Mouse (Mus musculus): ENCODE measurements around the gene Lgr6. TPM values are rescaled to one million over a fixed set of nuclear protein-coding genes. Genes with fewer than 3 reads are reported as not detected.

Gene Lgr6
- polyA plus RNA-seq, 1 experiment from 2014 or later = 0.49 TPM

DNA sequence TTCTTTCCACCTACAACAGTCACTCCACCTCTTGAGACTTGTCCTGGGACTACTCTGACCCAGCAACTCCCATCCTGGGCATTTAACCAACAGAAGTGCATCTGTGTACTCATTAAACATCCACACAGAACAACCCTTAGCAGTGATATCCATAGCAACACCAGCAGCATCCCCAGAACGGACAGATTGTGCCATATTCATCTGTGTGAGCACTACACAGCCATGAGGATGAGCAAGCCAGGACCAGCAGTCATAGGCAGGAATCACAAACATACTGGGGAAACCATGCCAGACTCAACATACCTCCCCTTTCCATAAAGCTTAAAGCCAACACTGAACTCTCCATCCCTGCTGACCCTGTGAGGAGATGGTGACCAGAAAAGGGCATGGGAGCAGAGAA lies 17.7 kb downstream of the Lgr6 start:
- Histone ChIP-seq H3K27me3 (ENCODE audit: insufficient read depth, poor library complexity, severe bottlenecking) (peaks cover 93% of the 10 kb centered on the region), H3K4me3 (no peak overlapping the region), H3K4me1 (peaks cover 34% of the 10 kb centered on the region), H3K9me3 (no peaks in the 10 kb centered on the region), H3K27ac (no peak overlapping the region), H3K36me3 (no peaks in the 10 kb centered on the region)
- DNase-seq (ENCODE audit: low spot score) = no peak
- WGBS = 81% methylated on average over 1 of the region's 1 CpGs

DNA sequence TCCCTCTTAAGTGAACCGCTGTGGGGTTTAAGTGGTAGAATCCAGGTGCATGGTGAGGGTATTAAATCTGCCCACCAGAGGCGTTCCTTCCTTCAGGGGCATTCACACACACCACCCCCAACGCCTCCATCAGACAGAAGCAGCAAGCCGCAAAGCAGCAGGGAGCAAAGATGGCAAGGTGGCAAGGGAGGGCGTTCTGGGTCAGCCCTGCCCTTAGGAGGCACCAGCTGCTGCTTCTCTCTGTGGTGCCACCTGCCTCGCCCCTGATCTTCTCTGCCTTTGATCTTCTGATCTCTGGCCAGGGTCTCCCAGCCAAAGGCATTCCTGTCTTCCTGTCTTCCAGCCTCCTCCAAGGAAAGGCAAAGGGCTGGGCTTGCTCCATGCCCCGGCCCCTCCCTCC lies 19.1 kb downstream of the Lgr6 start:
- Histone ChIP-seq H3K27ac (no peak overlapping the region), H3K27me3 (ENCODE audit: insufficient read depth, poor library complexity, severe bottlenecking) (peaks cover 96% of the 10 kb centered on the region), H3K4me3 (no peak overlapping the region), H3K4me1 (peaks cover 31% of the 10 kb centered on the region), H3K9me3 (no peaks in the 10 kb centered on the region), H3K36me3 (no peaks in the 10 kb centered on the region)
- 32% methylated on average over 7 of the region's 7 CpGs for WGBS
- no peak for DNase-seq (ENCODE audit: low spot score)

DNA sequence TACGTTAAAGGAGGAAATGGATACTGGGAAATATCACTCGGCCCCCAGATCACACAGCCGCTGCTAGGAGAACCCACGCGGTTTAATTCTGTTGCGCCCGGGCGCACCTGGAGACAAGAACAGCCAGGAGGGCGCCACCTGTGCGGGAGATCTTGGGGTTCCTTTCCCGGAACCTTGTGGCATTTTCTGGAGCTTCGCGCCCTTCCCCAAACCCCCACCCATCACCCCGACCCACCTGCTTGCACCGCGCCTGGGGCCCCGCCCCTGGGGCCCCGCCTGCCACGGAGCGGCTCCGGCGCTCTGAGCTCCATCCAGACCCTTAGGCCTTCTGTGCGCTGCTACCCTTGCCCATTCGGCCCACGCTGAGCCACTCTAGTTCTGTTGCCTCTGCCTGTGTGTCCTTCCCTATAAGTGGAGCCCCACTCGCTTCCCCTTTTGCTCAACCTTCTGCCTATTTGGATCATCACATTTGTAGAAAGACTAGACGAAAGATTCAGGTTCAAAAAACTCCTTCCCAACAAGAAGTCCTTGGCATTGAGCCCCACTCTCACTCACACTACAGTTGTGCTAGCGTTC lies 19.7 kb downstream of the Lgr6 start:
- H3K27me3 ChIP-seq (ENCODE audit: insufficient read depth, poor library complexity, severe bottlenecking) = peaks cover 90% of the 10 kb centered on the region
- H3K27ac ChIP-seq = no peak overlapping the region
- H3K4me1 ChIP-seq = peaks cover 31% of the 10 kb centered on the region
- no peaks in the 10 kb centered on the region for H3K36me3 ChIP-seq
- DNase-seq (ENCODE audit: low spot score) = no peak
- WGBS = 18% methylated on average over 28 of the region's 28 CpGs
- H3K9me3 ChIP-seq = no peaks in the 10 kb centered on the region
- peak overlapping the region; percentile 42 for H3K4me3 ChIP-seq

DNA sequence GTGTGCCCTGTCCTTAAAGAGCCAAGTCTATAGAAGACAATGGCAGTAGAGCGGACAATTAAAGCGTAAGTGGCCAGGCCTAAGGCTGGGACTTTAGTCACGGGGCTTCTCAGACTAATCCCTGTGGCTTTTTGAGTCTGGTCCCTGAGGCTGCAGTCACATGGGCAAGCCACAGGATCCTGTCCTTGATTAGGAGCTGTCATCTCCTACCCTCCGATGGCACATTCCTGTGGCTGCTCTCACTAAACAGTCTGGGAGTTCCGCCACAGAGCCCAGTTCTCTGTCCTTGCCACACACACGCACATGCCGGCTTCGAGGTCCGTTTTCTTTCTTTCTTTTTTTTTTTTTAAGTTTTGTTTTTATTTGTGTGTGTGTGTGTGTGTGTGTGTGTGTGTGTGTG lies 21.6 kb downstream of the Lgr6 start:
- 28% methylated on average over 9 of the region's 9 CpGs for WGBS
- Histone ChIP-seq H3K4me3 (no peak overlapping the region), H3K4me1 (peaks cover 33% of the 10 kb centered on the region), H3K36me3 (no peaks in the 10 kb centered on the region), H3K27me3 (ENCODE audit: insufficient read depth, poor library complexity, severe bottlenecking) (peaks cover 78% of the 10 kb centered on the region), H3K27ac (peak overlapping the region; percentile 84; the same call in 1 of the 2 replicates), H3K9me3 (no peaks in the 10 kb centered on the region)
- no peak for DNase-seq (ENCODE audit: low spot score)

- DNase-seq (ENCODE audit: low spot score) = no peak
- WGBS = 78% methylated on average over 3 of the region's 3 CpGs
- H3K4me1 ChIP-seq = peaks cover 40% of the 10 kb centered on the region
- no peaks in the 10 kb centered on the region for H3K9me3 ChIP-seq
- H3K36me3 ChIP-seq = no peaks in the 10 kb centered on the region
- no peak overlapping the region; the same call in 1 of the 2 replicates for H3K27ac ChIP-seq
- no peak overlapping the region for H3K4me3 ChIP-seq
- peaks cover 74% of the 10 kb centered on the region for H3K27me3 ChIP-seq (ENCODE audit: insufficient read depth, poor library complexity, severe bottlenecking)
Observed at GRCm38 (mm10) chr1:135082267-135082666, 22.8 kb downstream of the Lgr6 start.

DNA sequence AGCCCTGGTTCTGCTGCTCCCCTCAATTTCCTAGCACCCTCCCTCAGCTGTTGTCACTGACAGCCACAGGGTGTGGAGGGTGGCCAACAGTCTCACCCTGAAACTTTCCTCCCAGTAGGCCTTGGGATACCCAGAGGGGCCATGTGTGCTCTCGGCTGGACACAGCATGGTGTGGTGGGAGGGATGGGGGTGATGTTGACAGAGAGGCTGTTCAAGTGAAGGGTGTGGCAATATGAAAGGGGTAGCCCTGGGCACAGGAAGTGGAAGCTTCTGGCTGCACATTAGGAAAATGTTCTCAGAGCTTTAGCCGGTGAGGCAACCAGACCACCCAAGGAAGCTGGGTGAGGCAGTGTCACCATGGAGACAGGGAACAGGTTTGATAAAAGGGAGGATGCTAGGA lies 26.1 kb downstream of the Lgr6 start:
- 51% methylated on average over 2 of the region's 2 CpGs for WGBS
- Histone ChIP-seq H3K27me3 (ENCODE audit: insufficient read depth, poor library complexity, severe bottlenecking) (peaks cover 65% of the 10 kb centered on the region), H3K27ac (no peak overlapping the region), H3K4me1 (peaks cover 31% of the 10 kb centered on the region), H3K4me3 (no peak overlapping the region), H3K9me3 (0 out of 2 replicates have a peak, but pooled peaks cover 3% of the 10 kb centered on the region), H3K36me3 (no peaks in the 10 kb centered on the region)
- DNase-seq (ENCODE audit: low spot score) = no peak

- peaks cover 16% of the 10 kb centered on the region for H3K4me1 ChIP-seq
- no peaks in the 10 kb centered on the region for H3K36me3 ChIP-seq
- H3K4me3 ChIP-seq = no peak overlapping the region
- 48% methylated on average over 5 of the region's 5 CpGs for WGBS
- no peak for DNase-seq (ENCODE audit: low spot score)
- H3K9me3 ChIP-seq = 0 out of 2 replicates have a peak, but pooled peaks cover 4% of the 10 kb centered on the region
- peaks cover 40% of the 10 kb centered on the region for H3K27me3 ChIP-seq (ENCODE audit: insufficient read depth, poor library complexity, severe bottlenecking)
- H3K27ac ChIP-seq = no peak overlapping the region
Observed at GRCm38 (mm10) chr1:135076470-135076869, 28.6 kb downstream of the Lgr6 start.

DNA sequence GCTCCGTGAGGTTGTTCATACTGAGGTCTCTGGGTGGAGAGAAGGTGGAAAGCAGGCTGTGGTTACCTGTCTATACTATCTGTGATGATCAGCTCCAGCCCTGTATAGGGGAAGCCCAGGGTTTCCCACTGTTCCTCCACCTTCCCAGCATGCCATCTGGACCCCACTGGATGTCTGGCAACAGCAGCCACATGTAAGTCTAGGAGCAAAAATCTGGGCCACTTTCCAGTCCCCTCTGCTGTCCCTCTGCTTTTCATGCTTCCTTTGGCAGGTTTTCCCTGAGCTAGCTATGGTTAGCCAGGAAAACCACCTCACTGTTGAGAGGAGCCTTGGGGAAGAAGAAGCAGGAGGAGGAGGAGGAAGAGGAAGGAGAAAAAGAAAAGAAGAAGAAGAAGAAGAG lies 29.8 kb downstream of the Lgr6 start:
- no peaks in the 10 kb centered on the region for H3K36me3 ChIP-seq
- H3K4me1 ChIP-seq = peaks cover 16% of the 10 kb centered on the region
- 100% methylated on average over 1 of the region's 1 CpGs for WGBS
- no peak overlapping the region for H3K27ac ChIP-seq
- no peak overlapping the region for H3K4me3 ChIP-seq
- peaks cover 39% of the 10 kb centered on the region for H3K27me3 ChIP-seq (ENCODE audit: insufficient read depth, poor library complexity, severe bottlenecking)
- no peak for DNase-seq (ENCODE audit: low spot score)
- 0 out of 2 replicates have a peak, but pooled peaks cover 4% of the 10 kb centered on the region for H3K9me3 ChIP-seq

- Histone ChIP-seq H3K27ac (no peak overlapping the region), H3K9me3 (0 out of 2 replicates have a peak, but pooled peaks cover 4% of the 10 kb centered on the region), H3K4me3 (no peak overlapping the region), H3K4me1 (peaks cover 11% of the 10 kb centered on the region), H3K27me3 (ENCODE audit: insufficient read depth, poor library complexity, severe bottlenecking) (peaks cover 46% of the 10 kb centered on the region), H3K36me3 (no peaks in the 10 kb centered on the region)
- 67% methylated on average over 5 of the region's 5 CpGs for WGBS
- no peak for DNase-seq (ENCODE audit: low spot score)
Observed at GRCm38 (mm10) chr1:135072643-135073042, 32.4 kb downstream of the Lgr6 start.

DNA sequence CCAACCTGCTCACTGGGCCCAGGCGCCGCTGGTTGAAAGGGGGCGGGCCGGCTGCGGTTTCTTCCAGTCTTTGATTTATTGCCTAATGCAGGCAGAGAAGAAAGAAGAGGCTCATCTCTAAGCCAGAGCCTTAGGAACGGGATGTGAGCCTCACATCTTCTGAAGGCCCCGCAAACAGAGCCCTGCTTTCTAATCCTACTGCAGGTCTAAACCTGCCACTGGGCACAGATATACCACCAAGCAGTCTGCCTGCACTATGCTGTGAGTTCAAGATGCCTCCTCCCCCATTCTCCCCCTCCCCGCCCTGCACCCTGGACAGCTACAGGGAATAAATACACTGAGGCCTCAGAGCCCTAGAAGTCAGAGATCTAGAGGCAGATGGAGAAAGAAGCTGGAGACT lies 35.2 kb downstream of the Lgr6 start:
- H3K27ac ChIP-seq = no peak overlapping the region
- H3K4me3 ChIP-seq = no peak overlapping the region
- no peaks in the 10 kb centered on the region for H3K36me3 ChIP-seq
- DNase-seq (ENCODE audit: low spot score) = no peak
- H3K9me3 ChIP-seq = 0 out of 2 replicates have a peak, but pooled peaks cover 4% of the 10 kb centered on the region
- 79% methylated on average over 8 of the region's 8 CpGs for WGBS
- no peaks in the 10 kb centered on the region for H3K4me1 ChIP-seq
- peaks cover 24% of the 10 kb centered on the region for H3K27me3 ChIP-seq (ENCODE audit: insufficient read depth, poor library complexity, severe bottlenecking)

- no peaks in the 10 kb centered on the region for H3K36me3 ChIP-seq
- WGBS = 87% methylated on average over 2 of the region's 2 CpGs
Observed at GRCm38 (mm10) chr1:135064525-135064924, 40.6 kb downstream of the Lgr6 start.

DNA sequence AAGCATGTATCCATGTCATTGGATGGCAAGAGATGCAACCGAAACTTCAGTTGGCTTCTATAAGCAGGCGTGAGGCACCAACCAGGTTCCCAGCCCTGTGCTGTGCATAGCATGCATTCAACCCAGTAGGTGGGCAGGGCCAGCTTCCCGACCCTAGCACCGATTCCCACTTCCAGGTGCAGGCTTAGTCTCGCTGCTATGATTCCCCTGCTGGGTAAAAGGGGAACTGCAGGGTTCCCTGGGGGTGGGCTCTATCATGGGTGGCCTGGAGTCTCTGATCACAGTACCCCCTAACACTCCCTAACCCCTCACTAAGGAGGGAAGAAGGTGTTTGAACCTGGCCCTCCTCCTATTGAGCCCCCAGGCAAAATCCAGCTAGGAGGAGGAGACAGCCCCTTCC lies 42.1 kb downstream of the Lgr6 start:
- WGBS = 64% methylated on average over 5 of the region's 5 CpGs
- no peak overlapping the region for H3K4me3 ChIP-seq
- H3K27ac ChIP-seq = no peak overlapping the region
- 0 out of 2 replicates have a peak, but pooled peaks cover 4% of the 10 kb centered on the region for H3K9me3 ChIP-seq
- no peaks in the 10 kb centered on the region for H3K4me1 ChIP-seq
- H3K27me3 ChIP-seq (ENCODE audit: insufficient read depth, poor library complexity, severe bottlenecking) = peaks cover 51% of the 10 kb centered on the region
- DNase-seq (ENCODE audit: low spot score) = no peak
- H3K36me3 ChIP-seq = no peaks in the 10 kb centered on the region

More at GRCm38 (mm10) chr1:135064525-135064924, 40.6 kb downstream of the Lgr6 start:
- no peak for DNase-seq (ENCODE audit: low spot score)
- no peak overlapping the region for H3K4me3 ChIP-seq
- H3K4me1 ChIP-seq = no peaks in the 10 kb centered on the region
- 0 out of 2 replicates have a peak, but pooled peaks cover 4% of the 10 kb centered on the region for H3K9me3 ChIP-seq
- H3K27ac ChIP-seq = no peak overlapping the region
- peaks cover 48% of the 10 kb centered on the region for H3K27me3 ChIP-seq (ENCODE audit: insufficient read depth, poor library complexity, severe bottlenecking)

- Histone ChIP-seq H3K36me3 (no peaks in the 10 kb centered on the region), H3K27me3 (ENCODE audit: insufficient read depth, poor library complexity, severe bottlenecking) (peaks cover 56% of the 10 kb centered on the region), H3K27ac (no peak overlapping the region), H3K4me3 (no peak overlapping the region), H3K9me3 (0 out of 2 replicates have a peak, but pooled peaks cover 4% of the 10 kb centered on the region), H3K4me1 (peaks cover 15% of the 10 kb centered on the region)
- no peak for DNase-seq (ENCODE audit: low spot score)
- WGBS = 90% methylated on average over 6 of the region's 6 CpGs
Observed at GRCm38 (mm10) chr1:135061300-135061699, 43.8 kb downstream of the Lgr6 start.

- no peak overlapping the region for H3K27ac ChIP-seq
- H3K4me3 ChIP-seq = no peak overlapping the region
- H3K27me3 ChIP-seq (ENCODE audit: insufficient read depth, poor library complexity, severe bottlenecking) = peaks cover 61% of the 10 kb centered on the region
- no peaks in the 10 kb centered on the region for H3K36me3 ChIP-seq
- 77% methylated on average over 6 of the region's 6 CpGs for WGBS
- H3K9me3 ChIP-seq = 0 out of 2 replicates have a peak, but pooled peaks cover 4% of the 10 kb centered on the region
- DNase-seq (ENCODE audit: low spot score) = no peak
- H3K4me1 ChIP-seq = peaks cover 15% of the 10 kb centered on the region
Observed at GRCm38 (mm10) chr1:135060174-135060573, 44.9 kb downstream of the Lgr6 start.
